Mouse (Mus musculus) CD4-positive, CD25-positive, alpha-beta regulatory T cell, adult 2 months (primary cell): ENCODE measurements at regions not wholly inside any gene's neighbourhood (a gene's known extent, or its start where the extent isn't known, plus 50 kb on each side); places are given as distances from the start of the nearest gene placed in this dataset.

Experiments used
- DNase-seq: peaks from one replicate; pipeline ENCODE4 v3.0.0-alpha.2; 2012; ENCODE audit warnings: low read depth, low spot score

DNA sequence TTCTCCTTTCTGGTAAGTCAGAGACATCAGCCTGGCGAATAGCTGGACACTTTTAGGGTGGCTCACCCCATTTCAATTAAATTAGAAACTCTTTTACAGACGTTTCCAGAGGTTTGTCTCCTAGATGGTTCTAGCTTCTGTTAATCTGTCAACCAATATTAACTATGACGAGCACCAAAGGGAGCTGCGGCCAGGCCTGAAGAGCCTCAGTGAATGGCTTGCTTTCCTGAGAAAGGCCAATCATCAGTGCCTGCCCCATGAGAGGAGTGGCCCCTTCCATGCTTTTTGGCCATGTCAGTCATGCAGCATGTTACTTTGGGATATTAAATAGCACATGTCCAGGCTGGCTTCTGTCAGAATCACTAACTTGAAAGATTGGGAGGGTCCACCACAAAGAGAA is 296.6 kb upstream of the Id2 start:
- no peak for DNase-seq

DNA sequence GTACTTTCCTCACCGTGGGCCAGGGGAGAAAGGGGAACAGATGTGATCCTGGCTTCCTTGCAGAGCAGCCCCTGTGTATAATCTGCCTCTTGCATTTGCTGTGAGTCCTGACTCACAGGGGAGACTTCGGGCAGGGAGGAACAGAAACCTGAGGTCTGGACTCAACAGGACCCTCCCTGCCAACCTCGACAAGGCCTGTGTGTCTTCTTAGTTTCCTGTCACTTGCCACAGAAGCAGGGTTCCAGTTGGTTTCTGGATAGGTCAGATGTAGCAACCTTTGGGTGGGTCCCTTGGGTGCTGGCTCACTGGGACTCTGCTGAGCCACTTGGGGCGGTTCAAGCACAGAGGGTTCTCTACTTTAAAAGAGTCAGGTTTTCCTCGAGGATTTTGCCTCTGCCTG is 292.3 kb upstream of the Id2 start:
- no peak for DNase-seq

DNA sequence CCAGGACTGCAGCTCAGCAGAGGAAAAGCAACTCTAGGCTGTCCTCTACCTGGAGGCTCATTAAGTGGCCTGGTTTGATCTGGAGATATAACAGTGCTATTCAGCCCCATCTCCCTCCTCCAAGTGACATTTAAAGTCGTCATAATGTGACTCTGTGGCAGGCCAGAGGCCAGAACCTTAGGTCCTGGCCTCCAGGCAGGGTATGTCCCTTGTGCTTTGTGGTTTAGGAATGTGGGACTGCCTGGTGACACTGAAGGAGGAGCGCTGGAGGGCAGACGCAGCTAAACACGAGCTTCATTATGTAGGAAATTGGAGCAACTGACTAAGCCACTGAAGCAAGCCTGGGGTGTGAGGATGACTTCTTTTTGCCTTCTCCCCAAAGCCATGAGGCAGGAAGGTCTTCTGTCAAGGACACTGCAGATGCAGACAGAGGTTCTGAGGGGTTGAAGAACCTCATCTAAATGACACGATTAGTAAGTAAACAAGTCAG is 290.9 kb upstream of the Id2 start:
- DNase-seq: no peak

DNA sequence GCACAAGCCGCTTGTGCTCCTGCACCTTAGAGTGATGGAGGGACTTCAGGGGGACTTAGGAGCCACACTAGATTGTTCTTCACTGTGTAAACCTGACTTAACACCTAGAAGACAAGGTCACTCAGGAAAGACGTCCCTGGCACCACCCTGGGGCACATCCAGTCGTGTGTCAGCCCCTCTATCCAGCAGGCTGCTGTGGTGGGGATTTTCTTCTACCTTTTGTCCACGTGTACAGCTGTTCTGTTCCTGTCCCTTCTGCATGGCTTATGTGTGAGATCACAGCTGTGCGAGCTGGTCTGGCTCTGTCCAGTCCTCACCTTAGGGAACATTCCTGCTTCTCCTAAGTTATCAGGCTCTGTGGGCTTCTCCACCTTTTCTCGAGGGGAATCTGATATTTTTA is 286.0 kb upstream of the Id2 start:
- no peak for DNase-seq

DNA sequence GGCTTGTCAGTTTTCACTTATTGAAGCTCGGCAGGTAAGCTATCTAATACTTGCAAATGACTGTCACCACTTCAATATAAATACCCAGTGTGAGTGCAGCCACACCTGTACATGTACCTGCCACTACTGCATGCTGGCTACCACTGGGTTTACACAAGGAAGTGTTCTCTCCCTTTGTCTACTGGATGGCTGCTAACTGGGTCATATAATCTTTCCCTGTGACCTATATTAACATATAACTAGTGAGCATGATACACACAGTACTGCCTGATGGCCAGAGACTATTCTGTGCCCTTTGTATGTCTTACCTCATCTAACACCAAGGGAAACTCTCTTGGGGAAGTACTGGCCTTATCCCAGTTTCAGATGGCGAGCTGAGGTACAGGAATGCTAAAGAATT is 285.5 kb upstream of the Id2 start:
- no peak for DNase-seq

DNA sequence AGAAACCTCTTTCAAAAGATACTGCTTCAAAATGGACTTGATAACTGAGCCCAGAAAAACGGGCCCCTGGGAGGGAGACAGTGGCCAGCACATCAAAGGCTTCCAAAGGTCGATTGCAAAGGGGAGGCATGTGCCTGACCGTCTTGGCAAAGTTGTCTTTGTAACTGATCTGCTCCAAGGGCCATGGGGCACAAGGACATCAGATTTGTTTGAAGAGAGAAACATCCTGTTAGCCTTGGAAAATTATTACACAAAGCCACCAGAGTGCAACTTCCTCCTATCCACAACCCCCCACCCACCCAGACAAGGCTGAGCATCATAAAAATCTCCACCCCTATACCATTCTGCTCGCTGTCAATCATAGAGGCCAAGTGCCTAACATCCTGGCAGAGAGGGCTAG is 284.7 kb upstream of the Id2 start:
- no peak for DNase-seq

DNA sequence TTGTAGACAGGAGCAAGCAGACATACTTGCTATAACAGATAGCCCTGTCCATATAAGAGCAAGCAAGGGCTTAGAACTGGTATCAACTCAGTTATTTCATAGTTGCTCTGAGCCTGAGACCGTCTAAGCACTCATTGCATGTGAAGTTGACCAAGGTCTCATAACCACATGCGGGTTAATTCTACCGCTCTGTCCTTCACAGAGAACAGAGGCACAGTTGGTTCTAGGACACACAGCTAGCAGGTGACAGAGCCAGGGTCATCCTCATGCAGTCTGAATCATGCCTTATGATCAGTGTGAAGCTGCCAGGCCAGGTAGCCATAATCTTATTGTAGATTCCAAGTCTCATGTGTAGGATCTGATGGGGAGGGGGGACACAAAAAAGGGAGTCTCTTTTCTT is 283.1 kb upstream of the Id2 start:
- no peak for DNase-seq

DNA sequence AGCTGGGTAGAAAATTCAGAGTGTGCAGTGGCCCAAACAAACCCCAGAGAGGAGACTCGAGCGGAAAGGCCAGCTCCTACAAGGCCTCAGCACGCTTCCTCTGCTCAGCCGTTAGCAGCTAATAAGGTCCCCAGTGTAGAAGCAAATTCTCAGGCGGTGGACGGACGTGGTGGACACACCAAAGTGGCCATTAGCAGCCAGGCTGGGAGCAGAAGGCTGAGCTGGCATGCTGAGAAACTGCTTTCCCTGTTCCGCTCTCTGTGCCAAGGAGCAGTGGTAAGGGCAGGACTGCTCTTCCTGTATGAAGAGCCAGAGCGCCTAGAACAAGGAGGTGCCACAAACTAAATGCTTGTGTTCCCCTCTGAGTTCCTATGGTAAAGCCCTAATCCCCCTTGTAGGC is 282.1 kb upstream of the Id2 start:
- DNase-seq: no peak

DNA sequence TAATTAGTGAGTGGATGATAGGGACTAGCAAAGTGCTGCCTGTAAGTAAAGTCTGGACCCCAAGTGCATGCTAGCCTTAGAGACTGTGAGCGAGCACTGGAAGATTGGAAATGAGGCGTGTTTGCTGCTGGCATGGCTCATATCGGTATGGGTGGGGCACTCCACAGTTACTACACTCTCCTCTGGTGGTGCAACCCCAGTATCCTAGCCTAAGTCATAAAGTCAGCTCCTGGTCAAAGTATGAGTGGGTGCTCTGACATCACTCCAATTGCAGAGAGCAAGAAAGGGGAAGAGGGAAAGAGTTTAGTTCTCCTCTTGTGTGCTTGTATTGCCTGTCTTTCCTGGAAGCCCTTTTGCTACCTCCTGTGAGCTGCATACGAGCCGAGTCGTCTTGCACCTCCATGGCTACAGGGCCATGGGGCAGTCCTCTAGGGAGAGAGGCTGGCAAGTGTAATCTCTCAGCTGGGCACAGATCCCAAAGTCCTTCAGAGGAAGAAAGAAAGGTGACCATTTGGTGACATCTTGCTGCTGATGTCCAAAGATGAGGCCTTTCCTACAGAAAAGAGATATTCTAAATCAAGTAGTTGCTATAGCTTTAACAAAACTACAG is 281.2 kb upstream of the Id2 start:
- DNase-seq: no peak

DNA sequence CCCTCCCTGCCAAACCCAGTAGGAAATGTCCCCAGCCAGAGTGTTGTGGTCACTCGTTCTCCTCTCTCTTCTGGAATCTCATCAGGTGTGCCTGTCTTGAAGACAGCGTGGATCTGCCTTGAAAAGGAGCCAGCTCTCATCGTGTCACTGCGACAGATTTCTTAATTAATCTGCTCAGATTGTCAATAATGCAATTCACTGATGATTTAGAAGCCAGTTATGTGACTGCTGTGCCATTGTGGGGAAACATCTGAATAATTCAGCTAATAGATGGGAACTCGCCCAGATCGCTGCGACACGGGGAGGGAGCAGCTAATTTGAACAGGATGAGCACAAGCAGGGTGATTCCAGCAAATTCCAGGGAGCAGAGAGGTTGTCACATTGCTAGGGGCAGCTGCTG is 279.5 kb upstream of the Id2 start:
- no peak for DNase-seq

DNA sequence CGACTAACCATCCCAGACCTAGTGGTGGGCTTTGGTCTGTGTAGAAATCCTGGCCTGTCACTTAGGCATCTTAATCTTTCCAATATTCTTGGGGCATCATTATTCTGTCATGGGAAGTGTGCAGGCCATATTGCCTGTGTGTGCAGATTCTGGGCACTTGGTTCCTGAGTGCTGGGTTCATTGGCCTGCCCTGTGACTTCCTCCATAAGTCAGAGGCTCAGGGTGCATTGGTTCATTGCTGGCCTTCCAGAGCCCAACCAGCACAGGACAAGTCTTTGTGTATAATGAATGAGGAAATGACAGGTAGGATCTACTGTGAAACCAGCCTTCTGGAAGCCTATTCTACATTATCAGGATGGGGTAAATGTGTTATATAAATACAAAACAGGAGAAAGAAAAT is 270.6 kb upstream of the Id2 start:
- DNase-seq: no peak

DNA sequence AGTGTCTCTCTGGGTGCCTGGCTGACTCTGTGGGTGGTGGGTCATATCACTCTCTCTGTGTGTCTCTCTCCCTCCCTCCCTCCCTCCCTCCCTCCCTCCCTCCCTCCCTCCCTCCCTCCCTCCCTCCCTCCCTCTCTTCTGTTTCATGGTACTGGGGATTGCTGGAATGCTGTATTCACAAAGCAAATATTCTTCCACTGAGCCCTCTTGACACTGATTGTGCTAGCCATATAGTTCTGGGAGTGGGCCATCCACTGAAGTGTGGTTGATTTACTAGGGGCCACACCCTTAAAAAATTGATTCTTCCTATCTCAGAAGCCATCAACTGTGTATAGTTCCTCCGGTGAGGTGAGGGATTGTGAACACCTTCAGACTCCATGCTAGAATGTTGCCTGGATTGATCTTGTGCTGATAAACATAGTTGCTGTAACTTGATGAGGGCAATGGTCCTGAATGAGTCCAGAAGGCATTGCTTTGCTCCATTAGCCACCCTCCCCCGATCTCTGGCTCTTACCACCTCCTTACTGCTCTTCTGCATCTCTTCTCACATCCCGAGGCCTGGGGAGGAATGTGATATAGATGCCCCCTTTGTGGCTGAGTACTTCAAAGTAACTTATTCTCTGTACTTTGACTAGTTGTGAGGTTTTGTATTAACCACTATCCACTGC is 268.8 kb upstream of the Id2 start:
- DNase-seq: no peak

DNA sequence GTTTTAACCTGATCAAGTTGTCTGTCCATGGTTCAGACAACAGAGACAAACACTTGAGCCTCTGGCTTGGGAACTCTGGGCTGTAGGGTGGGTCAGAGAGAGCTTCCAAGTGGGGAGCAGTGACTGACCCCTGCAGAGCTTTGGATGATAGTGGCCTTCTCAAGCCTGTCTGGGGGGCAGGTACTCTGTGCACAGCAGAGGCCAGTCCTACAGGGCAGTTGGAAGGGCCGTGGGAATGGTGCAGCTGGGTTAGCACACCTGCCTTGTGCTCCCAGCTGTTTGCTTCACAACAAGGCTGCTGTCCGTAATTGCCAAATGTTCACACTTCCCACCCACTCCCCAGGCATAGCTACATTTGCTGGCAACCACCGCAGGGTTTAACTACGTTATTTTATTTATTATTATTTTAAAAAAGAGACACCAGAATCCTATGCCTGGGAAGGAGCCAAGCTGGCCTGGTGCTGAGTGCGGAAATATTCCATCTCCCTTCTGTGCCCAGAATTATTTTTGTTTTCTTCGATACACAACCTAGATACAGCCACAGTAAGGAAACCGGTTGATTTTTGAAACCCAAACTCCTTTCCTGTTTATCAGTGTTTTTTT is 268.1 kb upstream of the Id2 start:
- no peak for DNase-seq

DNA sequence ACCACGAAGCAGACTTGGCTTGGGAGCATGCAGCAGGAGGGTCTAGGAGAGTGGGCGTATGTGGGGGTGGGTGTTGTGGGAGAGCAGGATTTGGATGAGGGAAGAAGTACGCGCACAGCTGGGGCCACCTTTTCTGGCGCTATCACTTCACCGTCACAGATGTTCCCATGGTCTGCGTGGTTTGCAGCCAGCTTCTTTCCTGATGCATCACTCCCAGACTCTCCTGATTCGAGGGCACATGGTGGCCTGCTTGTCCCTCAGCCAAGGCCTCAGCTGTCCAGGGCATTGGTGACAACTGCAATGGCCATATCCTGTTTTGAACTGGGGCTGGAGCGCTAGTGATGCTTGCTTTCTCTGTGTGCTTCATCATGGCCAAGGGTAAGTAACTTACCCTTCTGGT is 266.9 kb upstream of the Id2 start:
- DNase-seq: no peak

DNA sequence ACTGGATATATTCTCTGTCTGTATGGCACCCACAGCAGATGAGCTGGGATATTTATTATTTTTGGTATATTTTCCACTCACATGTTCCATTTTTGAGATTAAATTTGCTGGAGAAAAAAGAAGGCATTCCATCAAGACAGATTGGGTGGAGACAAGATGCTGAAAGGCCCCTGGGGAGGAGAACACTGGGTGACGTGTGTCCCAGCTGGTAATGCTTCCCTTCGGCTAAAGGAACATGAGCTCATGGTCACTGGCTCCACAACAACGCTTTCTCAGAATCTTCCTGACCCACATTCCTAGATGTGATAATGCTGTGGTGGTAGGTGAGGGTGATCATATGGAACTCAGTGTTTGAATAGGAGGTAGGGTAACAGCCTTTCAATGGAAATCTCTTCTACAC is 266.4 kb upstream of the Id2 start:
- no peak for DNase-seq

DNA sequence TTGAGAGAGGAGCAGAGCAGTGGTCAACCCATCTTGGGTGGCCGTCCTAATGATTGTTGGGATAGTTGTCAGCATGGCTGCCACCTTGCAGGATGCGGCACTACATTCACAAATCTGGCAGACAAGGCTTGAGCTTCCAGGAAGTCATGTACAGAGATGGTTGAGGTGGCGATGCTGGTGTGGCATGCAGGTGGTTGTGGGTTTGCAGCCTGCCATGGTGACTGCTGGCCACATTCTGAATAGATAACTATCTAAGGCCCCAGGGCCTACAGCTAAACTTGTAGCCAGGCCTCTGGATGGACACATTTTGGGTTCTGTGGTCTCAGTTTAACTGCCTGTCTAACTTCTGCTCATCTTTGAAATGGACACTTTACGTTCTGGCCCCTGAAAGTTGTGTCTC is 265.8 kb upstream of the Id2 start:
- no peak for DNase-seq

DNA sequence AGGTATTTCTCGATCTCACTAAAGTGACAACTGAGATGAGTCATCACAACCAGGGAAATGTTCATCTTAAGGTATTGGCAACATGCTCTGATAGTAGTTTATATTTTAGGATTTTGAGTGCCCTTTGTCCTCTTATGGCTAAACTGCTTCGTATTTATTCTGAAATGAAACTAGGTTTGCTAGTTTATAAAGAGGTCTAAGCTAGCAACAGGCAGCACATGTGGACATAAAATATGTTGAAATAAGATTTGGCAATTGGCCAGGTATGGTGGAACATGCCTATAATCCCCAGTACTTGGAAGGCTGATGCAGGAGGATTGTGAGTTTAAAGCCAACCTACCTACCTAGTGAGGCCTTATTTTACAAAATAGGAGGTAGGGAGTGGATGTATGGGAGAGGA is 263.8 kb upstream of the Id2 start:
- no peak for DNase-seq

DNA sequence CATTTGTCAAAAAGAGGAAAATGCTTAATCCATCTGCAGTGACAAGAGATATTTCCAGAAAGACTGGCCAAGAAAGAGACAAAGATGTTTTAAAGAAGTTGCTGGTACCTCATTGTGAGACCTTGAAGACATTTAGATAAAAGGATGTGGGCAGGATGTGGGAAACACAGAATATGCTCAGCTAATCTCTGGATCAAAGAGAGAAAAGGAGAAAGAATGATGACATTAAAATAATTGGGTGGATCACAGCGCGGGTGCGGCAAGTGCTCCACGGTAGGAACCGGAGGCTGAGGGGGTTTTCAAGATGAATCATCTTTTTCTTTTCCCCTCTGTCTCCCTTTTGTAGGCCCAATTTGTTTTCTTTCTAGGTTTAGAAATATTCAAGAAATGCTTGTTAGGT is 263.0 kb upstream of the Id2 start:
- DNase-seq: peak; percentile 58

DNA sequence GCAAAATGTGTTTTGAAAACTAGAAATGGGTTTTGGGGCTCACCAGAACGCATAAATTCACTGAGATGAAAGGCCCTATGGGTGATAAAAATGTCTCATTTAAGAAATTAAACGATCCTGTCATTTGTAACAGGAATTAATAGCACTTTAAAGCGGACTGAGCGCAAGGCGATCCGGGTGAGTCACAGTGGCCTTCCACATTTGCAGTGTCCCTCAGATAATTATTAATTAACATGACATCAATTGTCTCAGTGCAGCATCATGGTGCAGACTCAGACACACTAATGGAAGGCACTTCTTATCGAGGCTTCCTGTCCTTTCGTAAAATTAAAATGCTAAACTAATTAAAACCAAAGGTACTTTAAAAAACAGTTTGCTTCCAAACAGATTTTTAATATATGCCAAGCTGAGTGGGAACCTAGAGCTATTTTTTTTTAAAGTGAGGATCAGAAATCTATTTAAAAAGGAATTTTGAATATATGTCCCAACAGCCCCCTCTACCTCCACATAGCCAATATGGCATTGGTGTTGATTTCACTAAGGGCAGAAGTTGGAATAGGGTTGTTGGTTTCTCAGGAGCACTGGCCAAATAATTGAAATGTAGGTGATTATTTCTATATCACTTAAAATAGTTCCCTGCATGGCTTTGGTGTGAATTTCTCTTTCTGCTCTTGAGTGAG is 262.0 kb upstream of the Id2 start:
- DNase-seq: peak; percentile 20

DNA sequence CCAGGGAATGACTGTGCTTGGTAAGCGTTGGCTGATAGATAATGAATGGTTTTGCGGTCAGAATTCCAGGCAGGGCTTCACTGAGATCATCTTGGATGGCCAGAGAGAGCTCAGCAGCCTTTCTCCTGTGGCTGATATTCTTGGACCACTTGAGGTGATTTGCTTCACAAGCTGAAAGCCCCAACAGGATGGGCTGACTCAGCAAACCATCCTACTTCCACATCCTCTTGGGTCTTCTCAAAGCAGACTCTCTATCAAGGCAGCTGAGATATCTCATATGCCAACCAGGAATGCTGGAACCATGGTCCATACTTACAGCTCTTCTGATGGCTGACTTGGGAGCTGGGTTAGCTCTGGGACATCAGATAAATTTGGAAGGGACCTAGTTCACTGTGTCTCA is 259.8 kb upstream of the Id2 start:
- DNase-seq: no peak

DNA sequence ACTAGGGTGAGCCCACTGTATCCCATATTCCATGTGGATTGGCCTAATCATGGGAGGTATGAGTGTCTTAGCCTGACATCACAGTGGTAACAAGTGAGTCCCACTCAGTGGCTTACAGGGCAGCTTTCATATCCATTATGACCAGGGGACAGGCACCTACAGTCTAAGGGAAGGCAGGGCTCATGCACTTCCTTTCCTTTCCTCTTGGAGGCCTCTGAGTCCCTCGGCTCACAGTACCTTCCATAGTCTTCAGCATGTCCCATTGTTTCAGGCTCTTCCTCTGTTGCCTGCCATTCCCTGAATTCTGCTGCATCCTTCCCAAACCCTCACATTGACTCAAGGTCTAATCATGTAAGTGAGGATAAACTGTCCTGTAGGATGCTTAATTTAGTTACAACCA is 258.3 kb upstream of the Id2 start:
- DNase-seq: no peak

DNA sequence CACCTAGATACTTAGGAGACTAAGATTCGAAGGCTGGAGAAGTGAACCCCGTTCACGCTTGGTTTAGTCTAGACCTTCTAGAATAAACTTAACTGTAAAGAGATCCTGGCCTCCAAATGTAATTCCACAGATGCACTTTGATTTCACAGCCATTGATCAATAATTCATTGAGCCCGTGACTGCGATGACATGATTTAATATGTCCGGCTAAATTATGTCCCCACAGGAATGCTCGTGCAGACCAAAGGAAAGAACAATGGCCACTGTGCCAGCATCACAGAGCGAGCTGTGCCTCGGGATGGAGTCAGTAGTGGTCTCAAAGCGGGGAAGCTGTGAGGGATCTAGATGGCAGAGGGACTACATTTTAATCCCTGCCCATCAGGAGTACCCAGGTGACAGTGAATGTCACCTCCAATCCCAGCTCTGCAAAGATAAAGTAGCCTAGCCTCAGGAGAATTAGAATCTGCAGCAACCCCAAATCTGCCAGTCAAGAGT is 256.5 kb upstream of the Id2 start:
- no peak for DNase-seq

DNA sequence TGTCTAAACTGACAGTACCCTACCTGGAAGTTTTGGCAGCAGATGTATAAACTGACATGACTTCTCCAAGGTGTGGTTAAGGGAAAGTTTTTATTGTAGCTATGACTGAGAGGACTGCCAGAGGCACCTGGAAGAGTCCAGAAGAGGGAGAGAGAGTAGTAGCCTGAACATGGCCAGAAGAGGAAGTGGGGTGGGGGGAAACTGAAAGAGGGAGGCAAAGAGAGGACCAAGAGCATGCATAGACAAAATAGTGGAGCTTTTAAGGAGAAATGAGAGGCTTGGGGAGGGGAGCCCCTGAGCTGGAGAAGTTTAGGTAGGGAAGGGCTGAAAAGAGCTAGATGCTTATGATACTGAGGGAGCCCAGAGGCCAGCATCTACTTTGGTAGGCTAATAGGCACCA is 255.2 kb upstream of the Id2 start:
- DNase-seq: no peak
